Mouse (Mus musculus) ES-Bruce4 (cell line): ENCODE data around the gene Aebp1.
A peak's percentile ranks its signal among the peaks of the same experiment; 100 is the strongest.

Source experiments
- CTCF ChIP-seq: IDR thresholded peaks from one replicate; pipeline ENCODE4 v1.8.1; 2011; ENCODE audit warnings: low read depth, low read length
- POLR2A ChIP-seq: IDR thresholded peaks from one replicate; pipeline ENCODE4 v1.8.1; 2011; ENCODE audit warnings: low read length; ENCODE audit not compliant: insufficient read depth

- TF ChIP-seq POLR2A (no peak), CTCF (peak; percentile 22)
Measured at GRCm38 (mm10) chr11:5836126-5836525, 25.6 kb upstream of the Aebp1 start.
